Mouse (Mus musculus): ENCODE measurements around the gene Pla2g16.

Gene Pla2g16

DNA sequence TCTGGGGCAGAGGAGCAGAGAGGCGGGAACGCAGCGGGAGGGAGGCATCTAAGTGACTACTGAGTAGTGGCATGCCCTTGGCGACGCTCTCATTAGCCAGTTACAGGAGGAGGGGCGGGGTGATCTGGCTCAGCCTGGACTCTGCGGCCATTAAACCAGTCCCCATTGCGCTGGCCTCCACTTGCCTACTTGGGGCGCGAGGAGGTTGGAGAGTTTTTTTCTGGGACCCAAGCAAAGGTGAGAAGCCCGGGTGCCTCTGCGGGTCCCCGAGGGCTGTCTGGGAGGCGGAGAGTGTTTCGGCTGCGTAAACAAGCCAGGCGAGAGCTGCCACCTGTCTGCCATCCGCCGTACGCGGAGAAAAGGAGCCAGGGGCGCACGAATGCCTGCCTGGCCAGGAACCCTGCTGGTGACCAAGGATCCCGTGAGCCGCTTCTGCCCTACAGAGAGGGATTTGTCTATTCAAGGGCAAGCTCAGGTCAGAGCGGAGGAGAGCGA, at the start of gene Pla2g16:
Pla2g16 (plus strand) TSS at position 132 of the 495 bp plus-strand sequence.
- DNase-seq = peak; percentile 88

DNA sequence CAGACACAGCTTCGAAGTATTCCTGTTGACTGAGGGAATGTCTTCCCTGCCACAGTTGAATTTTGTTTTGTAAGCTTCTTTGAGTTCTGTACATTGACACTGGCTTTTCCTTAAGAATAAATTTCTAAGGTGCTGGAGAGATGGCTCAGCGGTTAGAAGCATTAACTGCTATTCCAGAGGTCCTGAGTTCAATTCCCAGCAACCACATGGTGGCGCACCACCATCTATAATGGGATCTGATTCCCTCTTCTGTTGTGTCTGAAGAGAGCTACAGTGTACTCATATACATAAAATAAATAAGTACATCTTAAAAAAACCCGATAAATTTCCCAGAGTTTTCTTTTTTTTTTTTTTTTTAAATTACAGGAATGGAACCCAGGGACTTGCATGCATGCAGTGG, 49.2 kb upstream of the Pla2g16 start:
- DNase-seq = peak; percentile 22

GRCm38 (mm10) chr19:7516437-7516836, 40.8 kb upstream of the Pla2g16 start:
- DNase-seq = no peak

DNA sequence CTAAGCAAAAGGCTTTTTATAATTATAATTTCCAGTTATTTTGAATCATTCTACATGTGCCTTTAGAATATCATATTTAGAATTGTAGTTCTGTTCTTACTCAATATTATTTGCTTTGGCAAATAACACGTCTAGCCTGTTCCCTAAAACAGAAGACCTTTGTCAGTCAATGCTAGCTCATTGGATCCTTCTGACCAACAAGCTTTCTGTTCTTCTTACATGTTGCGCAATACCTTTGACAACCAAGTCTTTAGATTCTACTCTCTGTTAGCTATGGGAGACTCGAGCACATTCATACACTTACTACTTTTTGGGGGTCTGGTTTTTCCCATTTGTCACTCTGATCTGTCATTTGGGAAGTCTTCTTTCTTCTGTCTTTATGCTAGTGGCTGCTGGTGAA, 35.6 kb upstream of the Pla2g16 start:
- no peak for DNase-seq

DNA sequence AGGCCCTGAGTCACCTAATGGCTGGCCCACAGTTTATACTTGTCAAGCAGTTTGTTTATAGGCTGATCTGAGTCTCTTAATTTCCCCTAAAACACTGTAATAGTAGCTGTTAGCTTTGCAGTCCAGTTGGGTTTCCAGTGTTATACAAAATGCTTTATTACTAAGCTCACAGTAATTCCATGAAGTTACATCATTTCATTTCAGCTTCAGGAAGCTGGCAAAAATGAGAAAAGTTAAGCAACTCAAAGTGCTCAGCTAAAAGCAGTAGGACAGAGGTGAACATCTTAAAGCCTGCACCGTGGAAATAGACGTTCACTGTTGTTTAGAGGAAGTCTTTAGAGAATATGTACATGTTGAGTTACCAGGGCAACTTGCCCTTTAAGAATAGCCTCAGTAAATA, 34.4 kb upstream of the Pla2g16 start:
- DNase-seq = no peak

- DNase-seq = no peak
Observed at GRCm38 (mm10) chr19:7523292-7523691, 34.0 kb upstream of the Pla2g16 start.

DNA sequence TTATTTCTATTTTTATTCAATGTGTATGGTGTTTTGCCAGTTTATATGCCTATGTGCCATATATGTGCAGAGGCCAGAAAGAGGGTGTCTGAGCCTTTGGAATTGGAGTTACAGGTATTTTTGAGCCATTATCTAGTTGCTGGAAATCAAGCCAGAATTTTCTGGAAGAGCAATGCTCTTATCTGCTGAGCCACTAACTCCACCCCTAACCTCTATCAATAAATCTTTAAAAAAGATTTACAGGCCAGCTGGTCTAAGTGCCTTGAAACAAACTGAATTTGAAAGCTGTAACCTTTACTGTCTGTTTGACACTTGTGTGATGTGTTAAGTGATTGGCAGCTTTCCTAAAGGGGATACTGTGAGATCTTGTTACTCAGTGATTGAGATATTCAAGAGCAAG, 33.5 kb upstream of the Pla2g16 start:
- DNase-seq = no peak

DNA sequence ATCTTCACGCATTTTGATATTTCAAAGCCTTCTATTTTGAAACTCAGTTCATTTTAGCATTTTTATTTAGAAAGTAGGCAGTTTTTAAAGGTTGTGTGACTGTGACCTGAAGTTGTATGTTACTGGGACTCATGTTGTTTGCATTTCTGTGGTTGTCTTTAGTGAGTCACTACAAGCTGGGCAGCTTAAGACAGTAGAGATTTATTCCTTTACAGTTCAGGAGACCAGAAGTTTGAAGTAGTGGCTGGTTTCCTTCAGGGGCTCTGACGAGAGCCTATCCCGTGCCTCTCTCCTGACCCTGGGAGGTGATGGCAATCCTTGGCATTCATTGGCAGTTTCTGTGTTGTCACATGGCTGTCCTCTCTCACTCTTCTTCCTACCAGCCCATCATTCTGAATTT, 32.4 kb upstream of the Pla2g16 start:
- no peak for DNase-seq

DNA sequence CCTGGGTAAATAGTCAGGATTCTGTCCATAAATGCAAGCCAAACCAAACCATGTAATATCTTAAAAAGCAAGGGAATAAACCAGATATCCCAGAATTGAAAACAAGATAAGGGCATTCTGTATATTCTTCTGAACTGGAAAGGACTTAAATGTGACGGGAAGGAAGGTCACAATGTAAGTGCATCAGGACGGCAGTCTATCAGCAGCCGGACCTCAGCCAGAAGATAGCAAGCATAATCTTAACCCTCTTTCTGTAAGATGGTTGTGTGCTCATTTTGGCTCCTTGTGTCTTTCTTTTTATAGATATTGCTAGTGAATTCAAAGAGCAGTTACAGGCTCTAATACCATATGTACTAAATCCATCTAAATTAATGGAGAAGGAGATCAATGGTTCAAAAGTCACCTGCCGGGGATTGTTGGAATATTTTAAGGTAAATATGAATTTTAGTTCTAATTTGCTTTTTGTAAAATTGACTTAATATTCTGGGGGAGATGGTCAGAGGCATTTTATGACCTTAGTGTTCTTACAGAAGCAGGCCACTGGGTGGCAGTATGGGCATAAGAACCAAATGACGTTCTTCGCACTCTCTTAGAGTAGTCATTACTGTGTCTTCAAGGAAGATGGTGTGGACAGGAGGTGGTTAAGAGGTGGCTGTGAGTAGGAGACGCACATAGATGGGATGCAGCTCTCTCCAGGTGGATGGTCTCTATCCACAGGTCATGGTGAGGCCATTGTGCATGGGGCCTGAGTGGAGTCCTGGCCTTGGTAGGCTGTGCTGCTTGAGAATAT, 28.4 kb upstream of the Pla2g16 start:
- DNase-seq = peak; percentile 67

DNA sequence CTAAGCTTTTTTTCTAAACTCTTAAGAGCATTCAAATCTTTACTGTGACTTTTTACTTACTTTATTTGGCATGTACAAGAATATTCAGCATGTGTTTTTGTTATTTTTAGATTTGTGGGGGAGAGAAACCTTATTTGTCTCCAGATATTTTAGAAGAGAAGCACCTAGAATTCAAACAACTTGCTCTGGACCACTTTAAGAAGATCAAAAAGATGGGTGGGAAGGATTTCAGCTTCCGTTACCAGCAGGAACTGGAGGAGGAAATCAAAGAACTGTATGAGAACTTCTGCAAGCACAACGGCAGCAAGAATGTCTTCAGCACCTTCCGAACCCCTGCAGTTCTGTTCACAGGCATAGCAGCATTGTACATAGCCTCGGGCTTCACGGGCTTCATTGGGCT, 25.4 kb upstream of the Pla2g16 start:
- DNase-seq = no peak

- no peak for DNase-seq
Observed at GRCm38 (mm10) chr19:7533891-7534290, 23.4 kb upstream of the Pla2g16 start.

DNA sequence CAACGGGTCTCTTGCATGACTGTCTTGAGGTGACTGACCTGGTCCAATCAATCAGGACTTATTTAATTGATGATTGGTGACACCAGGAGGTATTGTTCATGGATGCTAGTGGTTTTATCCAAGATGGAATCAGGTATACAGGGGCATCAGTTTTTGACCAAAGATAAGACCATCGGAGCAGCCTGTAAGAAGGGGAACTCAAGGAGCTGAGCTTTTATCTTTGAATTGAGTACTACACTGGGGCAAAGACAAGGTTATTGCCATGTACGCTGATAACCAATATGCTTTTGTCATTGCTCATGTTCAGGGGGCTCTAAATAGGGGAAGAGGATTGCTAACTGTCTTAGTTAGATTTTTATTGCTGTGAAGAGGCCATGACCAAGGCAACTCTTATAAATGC, 8.3 kb upstream of the Pla2g16 start:
- DNase-seq = no peak

GRCm38 (mm10) chr19:7551550-7552300, 5.5 kb upstream of the Pla2g16 start:
- peak; percentile 70 for DNase-seq

- DNase-seq = peak; percentile 17
Observed at GRCm38 (mm10) chr19:7552301-7552673, 5.0 kb upstream of the Pla2g16 start.

DNA sequence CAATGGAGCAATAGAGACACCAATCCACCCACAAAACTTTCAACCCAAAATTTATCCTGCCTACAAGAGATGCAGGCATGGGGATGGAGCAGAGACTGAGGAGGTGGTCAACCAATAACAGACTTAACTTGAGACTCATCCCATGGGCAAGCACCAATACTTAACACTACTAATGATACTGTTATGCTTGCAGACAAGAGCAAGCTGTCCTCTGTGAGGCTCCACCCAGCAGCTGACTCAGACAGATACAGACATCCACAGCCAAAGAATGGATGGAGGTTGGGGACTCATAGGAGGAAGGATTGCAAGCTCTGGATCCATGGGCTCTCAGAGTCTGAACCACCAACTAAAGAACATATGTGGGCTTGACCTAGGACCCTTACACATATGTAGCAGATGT, 3.8 kb upstream of the Pla2g16 start:
- peak; percentile 69 for DNase-seq

DNA sequence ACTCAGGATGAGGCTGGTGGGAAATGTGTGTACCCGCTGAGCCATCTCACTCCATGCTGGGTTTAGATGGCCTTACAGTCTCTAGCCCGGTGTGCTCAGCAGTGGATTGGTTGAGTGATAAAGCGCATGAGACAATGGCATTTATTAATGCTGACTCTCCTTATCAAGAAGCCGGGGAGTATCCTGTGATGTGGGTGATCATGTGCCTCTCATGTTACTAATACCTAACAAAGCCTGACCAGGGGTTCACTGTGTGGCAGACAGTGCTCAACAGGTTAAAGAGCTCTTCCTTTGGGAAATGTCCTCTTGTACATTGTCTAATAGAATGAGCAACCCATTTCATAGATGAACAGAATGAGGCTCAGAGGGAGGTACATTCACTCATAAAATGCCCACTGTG, 2.4 kb upstream of the Pla2g16 start:
- no peak for DNase-seq

GRCm38 (mm10) chr19:7556641-7557040, 618 bp upstream of the Pla2g16 start:
- no peak for DNase-seq

DNA sequence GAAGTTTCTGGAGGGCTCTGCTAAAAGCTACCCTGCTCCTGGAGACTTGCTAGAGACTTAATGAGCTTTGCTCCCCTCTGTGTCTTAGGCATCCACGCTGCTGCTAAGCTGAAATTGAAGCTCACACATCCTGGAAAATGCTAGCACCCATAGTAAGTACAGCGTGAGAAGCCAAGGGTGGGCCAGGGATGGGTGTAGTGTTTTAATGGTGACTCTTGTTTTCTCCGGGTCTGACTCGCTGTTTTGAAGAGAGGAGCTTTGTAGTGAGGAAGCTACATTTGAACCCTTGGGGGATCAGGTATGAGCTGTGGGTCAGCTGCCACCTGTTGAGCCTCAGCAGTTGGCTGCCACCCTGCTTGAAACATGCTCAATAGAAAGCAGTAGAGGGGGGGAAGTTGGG, 585 bp downstream of the Pla2g16 start:
- DNase-seq = peak; percentile 34

GRCm38 (mm10) chr19:7558675-7559074, 1.4 kb downstream of the Pla2g16 start:
- DNase-seq = no peak

DNA sequence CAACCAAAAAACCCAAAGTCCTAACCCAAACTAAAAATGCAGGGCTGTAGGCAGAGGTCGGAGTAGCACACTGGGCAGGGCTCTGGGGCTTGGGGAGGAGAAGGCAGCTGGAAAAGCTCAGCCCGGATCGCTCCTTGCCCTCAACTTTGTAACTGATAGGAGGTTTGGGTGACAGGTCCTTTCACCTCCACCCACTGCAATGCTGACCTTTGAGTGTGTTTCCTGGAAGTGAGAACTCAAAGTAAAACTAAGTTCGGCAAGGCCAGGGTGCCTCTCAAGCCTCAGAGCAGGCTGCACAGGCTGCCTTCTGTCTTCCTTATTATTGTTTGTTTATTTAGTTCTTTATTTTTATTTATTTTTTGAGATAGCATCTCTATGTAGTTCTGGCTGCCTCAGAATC, 2.7 kb downstream of the Pla2g16 start:
- no peak for DNase-seq

- DNase-seq = no peak
Observed at GRCm38 (mm10) chr19:7561456-7561855, 4.2 kb downstream of the Pla2g16 start.

DNA sequence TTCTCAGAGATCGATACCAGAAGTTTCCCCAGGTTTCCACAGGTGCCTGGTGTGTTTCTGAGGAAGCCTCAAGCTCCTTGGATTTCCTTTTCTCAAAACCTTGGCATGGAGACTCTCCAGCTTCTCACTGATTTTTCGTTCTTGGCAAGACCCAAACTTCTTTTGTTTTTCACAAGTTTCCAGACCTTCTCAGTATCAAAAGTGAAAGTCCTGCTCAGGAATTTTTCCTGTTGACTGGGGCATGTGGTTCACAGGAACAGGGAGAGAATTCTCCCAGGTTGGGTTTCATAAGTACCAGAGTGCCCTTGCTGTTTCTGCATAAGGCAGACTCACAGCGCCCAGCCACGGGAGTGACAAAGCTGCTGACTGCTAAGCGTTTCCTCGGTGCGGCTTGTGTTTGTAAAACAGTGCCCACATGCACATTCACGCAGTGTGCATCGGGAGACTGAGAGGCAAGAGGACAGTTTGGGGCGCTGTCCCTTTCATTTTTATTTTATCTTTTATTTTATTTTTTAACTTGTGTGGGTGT, 5.4 kb downstream of the Pla2g16 start:
- no peak for DNase-seq

DNA sequence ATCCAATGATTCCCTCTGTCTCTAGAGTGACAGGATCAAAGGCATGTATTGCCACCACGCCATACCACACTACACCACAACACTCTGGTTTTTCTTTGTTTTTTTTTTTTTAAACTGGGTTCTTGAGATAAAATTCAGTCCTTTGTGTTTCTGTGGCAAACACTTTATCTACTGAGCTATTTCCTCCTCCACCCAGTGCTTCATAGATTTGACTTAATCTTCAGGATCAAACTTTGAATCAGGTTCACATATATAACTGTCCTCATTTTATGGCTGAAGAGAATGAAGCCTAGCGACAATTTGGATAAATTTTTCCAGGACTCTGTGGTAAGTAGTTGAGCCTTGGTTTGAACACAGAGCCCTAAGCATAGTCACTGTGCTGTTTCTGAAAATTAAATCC, 6.4 kb downstream of the Pla2g16 start:
- DNase-seq = no peak

DNA sequence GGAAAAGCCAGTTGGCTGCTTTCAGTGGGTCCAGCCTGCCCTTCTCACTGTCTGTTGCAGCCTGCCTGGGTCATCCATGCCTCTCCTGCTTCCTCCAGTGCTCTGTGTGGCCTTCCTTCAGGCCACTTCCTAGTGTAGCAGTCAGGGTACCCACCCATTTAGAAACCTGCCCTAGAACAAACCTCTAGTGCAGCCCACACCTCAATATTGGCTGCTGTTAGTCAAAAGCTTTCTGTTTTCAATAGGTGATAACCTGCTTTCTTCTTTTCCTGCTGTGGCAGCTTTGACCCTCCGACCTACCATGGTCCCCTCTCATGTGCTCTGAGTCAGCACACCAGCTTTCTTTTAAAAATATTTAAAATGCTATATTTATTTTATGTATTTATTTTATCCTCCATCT, 7.2 kb downstream of the Pla2g16 start:
- DNase-seq = no peak
